Mouse (Mus musculus): ENCODE results near the gene Pbx1.

DNA sequence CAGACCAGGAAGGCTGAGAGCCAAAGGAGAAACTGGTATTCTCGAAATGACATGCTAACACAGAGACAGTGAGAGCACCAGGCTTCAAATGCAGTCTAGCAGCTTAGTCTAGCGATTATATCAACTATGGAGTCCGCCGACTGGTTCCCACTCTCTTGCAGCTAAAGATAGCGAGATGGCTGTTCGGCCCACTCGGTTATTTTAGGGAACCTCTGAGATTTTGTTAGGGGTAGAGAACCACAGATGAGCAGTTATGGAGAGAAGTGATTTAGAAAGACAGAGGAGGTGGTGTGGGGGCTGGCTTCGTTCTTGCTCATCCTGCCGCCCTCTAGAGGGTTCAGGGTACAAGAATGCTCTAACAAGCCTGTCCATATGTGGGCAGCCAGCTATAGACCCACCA, 13.2 kb downstream of the Pbx1 start:
- TF ChIP-seq CTCF (IDR thresholded peaks at IDR 0.05; ENCODE audit: insufficient read depth, low read length) (no peak), POLR2A (IDR thresholded peaks at IDR 0.05; ENCODE audit: borderline replicate concordance, extremely low read depth, low read depth, low read length) (no peak)

Data from lung, adult 2 months (tissue).